Mouse (Mus musculus) layer of hippocampus, adult 18-20 months (tissue): ENCODE results near the gene Trp73. TPM values are rescaled to one million over a fixed set of nuclear protein-coding genes. Genes with fewer than 3 reads are reported as not detected.

ENCODE experiments used
- DNase-seq, 2 experiments: peaks; one replicate each; pipeline ENCODE4 v3.0.0; 2022; ENCODE audit warnings: low spot score in 2 of 2
- total RNA-seq, 2 experiments: library from RNA; stranded (reverse); gene quantifications; 2 replicates each; pipeline ENCODE4 v1.2.3; 2021

The Trp73 gene
- total RNA-seq, 2 experiments from 2014 or later: 1.9 to 2.5 TPM

- no peak for DNase-seq
Observed at GRCm38 (mm10) chr4:154042577-154042976, 97.4 kb downstream of the Trp73 start, which contains the start of gene Ccdc27. Gene Ccdc27 (minus strand): TSS chr4:154042677.

GRCm38 (mm10) chr4:154037123-154037522, 102.9 kb downstream of the Trp73 start:
- DNase-seq: no peak

GRCm38 (mm10) chr4:154028646-154029045, 111.4 kb downstream of the Trp73 start:
- no peak for DNase-seq

- no peak for DNase-seq
Observed at GRCm38 (mm10) chr4:154028066-154028465, 111.9 kb downstream of the Trp73 start.

- no peak for DNase-seq
Observed at GRCm38 (mm10) chr4:154026441-154026761, 113.6 kb downstream of the Trp73 start.

- peak in 1 of 2 experiments; percentile 72 for DNase-seq
Observed at GRCm38 (mm10) chr4:154025641-154026440, 114.2 kb downstream of the Trp73 start, which contains the start of gene Smim1. Gene Smim1 (minus strand): TSS chr4:154026230.

- DNase-seq: no peak
Observed at GRCm38 (mm10) chr4:154024729-154025521, 115.1 kb downstream of the Trp73 start.

GRCm38 (mm10) chr4:154023754-154024601, 116.0 kb downstream of the Trp73 start:
- peak in 1 of 2 experiments; percentile 66 for DNase-seq

GRCm38 (mm10) chr4:154022844-154023243, 117.2 kb downstream of the Trp73 start:
- peak in 1 of 2 experiments; percentile 27 for DNase-seq

GRCm38 (mm10) chr4:154022407-154022806, 117.6 kb downstream of the Trp73 start:
- DNase-seq: no peak

GRCm38 (mm10) chr4:154021432-154021831, 118.6 kb downstream of the Trp73 start:
- DNase-seq: no peak

GRCm38 (mm10) chr4:154019571-154019970, 120.4 kb downstream of the Trp73 start:
- peak in 1 of 2 experiments; percentile 53 for DNase-seq

- DNase-seq: no peak
Observed at GRCm38 (mm10) chr4:154015476-154015875, 124.5 kb downstream of the Trp73 start.

GRCm38 (mm10) chr4:154012132-154012882, 127.7 kb downstream of the Trp73 start:
- DNase-seq: no peak

GRCm38 (mm10) chr4:154011646-154012089, 128.3 kb downstream of the Trp73 start, which contains the start of gene Lrrc47:
Gene Lrrc47 (plus strand): TSS chr4:154011731.
- DNase-seq: peak; percentile 78 to 89

- DNase-seq: no peak
Observed at GRCm38 (mm10) chr4:154010907-154011645, 128.9 kb downstream of the Trp73 start.

GRCm38 (mm10) chr4:154007759-154008158, 132.2 kb downstream of the Trp73 start:
- no peak for DNase-seq

GRCm38 (mm10) chr4:154006264-154006663, 133.7 kb downstream of the Trp73 start:
- no peak for DNase-seq
